Mouse (Mus musculus) heart, embryonic 12.5 days (tissue): ENCODE measurements around the gene Susd1. TPM values are rescaled to one million over a fixed set of nuclear protein-coding genes. Genes with fewer than 3 reads are reported as not detected.
A peak's percentile ranks its signal among the peaks of the same experiment; 100 is the strongest.

Experiments used
- ATAC-seq: fragments of 200-750 bp; cut with Nextera tagmentation; 2 replicates; pipeline ENCODE4 v1.8.0; 2017; ENCODE audit warnings: moderate TSS enrichment, moderate library complexity; ENCODE audit not compliant: insufficient number of reproducible peaks, low FRiP score
- H3K27ac ChIP-seq: fragments of 300-500 bp; sonication (generic); 2 replicates; pipeline ENCODE4 v1.5.1; 2016; ENCODE audit warnings: mild to moderate bottlenecking, moderate library complexity; ENCODE audit not compliant: poor library complexity, severe bottlenecking
- H3K27me3 ChIP-seq: fragments of 300-500 bp; sonication (generic); replicated peaks from 2 replicates; pipeline ENCODE4 v1.6.1; 2016; ENCODE audit warnings: mild to moderate bottlenecking, moderate library complexity
- H3K36me3 ChIP-seq: fragments of 300-500 bp; sonication (generic); 2 replicates; pipeline ENCODE4 v1.6.1; 2016; ENCODE audit warnings: mild to moderate bottlenecking, moderate library complexity
- H3K4me1 ChIP-seq: fragments of 300-500 bp; sonication (generic); replicated peaks from 2 replicates; pipeline ENCODE4 v1.6.1; 2016; ENCODE audit warnings: mild to moderate bottlenecking
- H3K4me2 ChIP-seq: fragments of 300-500 bp; sonication (generic); 2 replicates; pipeline ENCODE4 v1.6.1; 2016; ENCODE audit warnings: mild to moderate bottlenecking, moderate library complexity
- H3K4me3 ChIP-seq: fragments of 300-500 bp; sonication (generic); 2 replicates; pipeline ENCODE4 v1.5.1; 2016; ENCODE audit warnings: mild to moderate bottlenecking
- H3K9ac ChIP-seq: fragments of 300-500 bp; sonication (generic); 2 replicates; pipeline ENCODE4 v1.6.1; 2016; ENCODE audit warnings: mild to moderate bottlenecking, moderate library complexity
- H3K9me3 ChIP-seq: fragments of 300-500 bp; sonication (generic); replicated peaks from 2 replicates; pipeline ENCODE4 v1.6.1; 2016; ENCODE audit warnings: mild to moderate bottlenecking, moderate library complexity
- WGBS: fragments of 180-500 bp; shearing (Covaris S2); methylation state at CpG from one replicate; pipeline ENCODE4 v1.1.7; 2016; 5-methylcytosine and 5-hydroxymethylcytosine counted together
- polyA plus RNA-seq: library from polyadenylated mRNA; unstranded; fragments of >200 nt; fragmentation: Nextera tagmentation; extraction: Ambion mirVana; gene quantifications from 2 replicates; pipeline ENCODE4 v1.2.1, GENCODE M21; 2016

Gene Susd1
- polyA plus RNA-seq, 1 experiment from 2014 or later, result 10.0 TPM

DNA sequence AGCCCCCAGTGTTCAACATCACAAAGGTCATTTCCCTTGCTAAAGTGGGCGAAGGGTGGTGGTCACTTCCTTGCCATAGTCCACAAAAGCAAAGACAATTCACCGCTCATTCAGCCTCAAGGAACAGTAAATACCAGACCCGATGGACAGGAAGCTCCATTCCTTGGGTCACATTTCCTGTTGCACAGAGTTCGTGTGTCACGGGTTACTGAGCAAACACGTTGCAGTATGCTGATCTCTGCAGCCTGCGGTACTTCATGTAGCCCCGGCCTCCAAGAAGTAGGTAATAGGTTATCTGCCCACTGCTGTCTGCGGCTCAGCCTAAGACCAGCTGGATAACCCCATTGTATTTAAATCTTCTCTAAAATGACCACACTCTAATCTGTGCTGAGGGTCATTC lies 75.4 kb downstream of the Susd1 start:
- no peak overlapping the region for H3K4me3 ChIP-seq
- no peak overlapping the region for H3K4me2 ChIP-seq
- H3K9ac ChIP-seq, result no peak overlapping the region
- no peaks in the 10 kb centered on the region for H3K36me3 ChIP-seq
- ATAC-seq, result peak; percentile 78
- H3K9me3 ChIP-seq, result no peaks in the 10 kb centered on the region
- peak overlapping the region; percentile 27 for H3K27ac ChIP-seq
- H3K4me1 ChIP-seq, result peaks cover 26% of the 10 kb centered on the region
- no peaks in the 10 kb centered on the region for H3K27me3 ChIP-seq
- 57% methylated on average over 9 of the region's 9 CpGs for WGBS

DNA sequence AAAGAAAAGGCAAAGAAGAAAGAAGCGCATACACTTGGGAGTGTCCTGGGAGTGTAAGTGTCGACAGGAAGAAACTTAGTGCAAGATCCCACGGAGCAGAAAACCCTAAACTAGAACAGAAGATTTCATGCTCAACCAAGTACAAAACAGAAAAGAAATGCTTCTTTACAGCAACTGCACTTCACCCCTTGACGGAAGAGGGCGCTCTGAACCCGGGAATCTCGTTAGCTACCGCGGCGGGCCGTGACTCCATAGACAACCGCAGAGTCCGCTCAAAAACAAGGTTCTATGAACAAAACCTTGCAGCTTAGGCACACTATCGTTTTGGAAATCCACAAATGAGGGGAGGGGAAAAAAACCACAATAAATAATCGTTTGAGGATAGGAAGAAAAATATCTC lies 77.7 kb downstream of the Susd1 start:
- H3K4me1 ChIP-seq, result peaks cover 24% of the 10 kb centered on the region
- 4% methylated on average over 15 of the region's 15 CpGs for WGBS
- no peak overlapping the region for H3K27ac ChIP-seq
- no peak for ATAC-seq
- no peak overlapping the region for H3K9ac ChIP-seq
- H3K27me3 ChIP-seq, result no peaks in the 10 kb centered on the region
- H3K9me3 ChIP-seq, result no peaks in the 10 kb centered on the region
- H3K4me3 ChIP-seq, result no peak overlapping the region
- no peaks in the 10 kb centered on the region for H3K36me3 ChIP-seq
- no peak overlapping the region for H3K4me2 ChIP-seq

DNA sequence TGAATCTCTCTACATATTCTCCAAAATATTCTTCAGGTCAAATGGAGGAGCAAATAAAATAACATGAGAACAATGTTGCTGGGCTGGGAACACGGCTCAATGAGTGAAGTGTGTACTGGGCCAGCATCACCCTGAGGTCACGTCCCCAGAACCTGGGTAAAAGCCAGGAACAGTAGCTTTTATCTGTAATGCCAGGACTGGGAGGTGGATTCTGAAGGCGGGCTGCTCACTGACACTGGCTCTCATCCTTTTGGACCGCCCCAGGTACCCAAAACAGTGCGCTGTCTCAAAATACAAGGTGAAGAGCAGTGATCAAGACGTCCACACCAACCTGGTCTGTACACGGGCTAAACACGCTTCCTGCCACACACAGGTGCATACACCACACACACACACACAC lies 78.5 kb downstream of the Susd1 start:
- H3K4me1 ChIP-seq, result peaks cover 19% of the 10 kb centered on the region
- H3K4me2 ChIP-seq, result no peak overlapping the region
- H3K9me3 ChIP-seq, result no peaks in the 10 kb centered on the region
- no peaks in the 10 kb centered on the region for H3K36me3 ChIP-seq
- 81% methylated on average over 8 of the region's 8 CpGs for WGBS
- ATAC-seq, result no peak
- H3K4me3 ChIP-seq, result no peak overlapping the region
- H3K27me3 ChIP-seq, result no peaks in the 10 kb centered on the region
- H3K9ac ChIP-seq, result no peak overlapping the region
- H3K27ac ChIP-seq, result no peak overlapping the region

DNA sequence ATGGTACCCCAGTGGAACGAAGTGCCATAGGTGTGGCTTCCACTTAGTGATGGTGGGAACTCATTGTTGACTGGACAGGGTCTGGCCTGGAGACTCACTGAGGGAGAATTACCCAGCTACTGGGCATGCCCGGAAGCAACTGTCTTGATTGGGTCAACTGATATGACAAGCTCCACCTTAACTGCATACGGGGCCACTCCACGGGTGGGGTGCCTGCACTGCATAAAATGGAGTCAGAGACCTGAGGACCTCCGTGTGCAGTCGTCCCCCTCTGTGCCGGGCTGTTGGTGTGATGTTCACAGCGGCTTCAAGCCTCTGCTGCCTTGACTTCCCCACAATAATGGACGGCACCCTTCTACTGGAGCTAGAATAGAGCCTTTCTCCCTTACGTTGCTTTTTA lies 79.5 kb downstream of the Susd1 start:
- Histone ChIP-seq H3K4me1 (peaks cover 9% of the 10 kb centered on the region), H3K4me2 (no peak overlapping the region), H3K4me3 (no peak overlapping the region), H3K9ac (no peak overlapping the region), H3K27me3 (no peaks in the 10 kb centered on the region), H3K27ac (no peak overlapping the region), H3K9me3 (no peaks in the 10 kb centered on the region), H3K36me3 (no peaks in the 10 kb centered on the region)
- ATAC-seq, result no peak
- WGBS, result 81% methylated on average over 10 of the region's 10 CpGs

DNA sequence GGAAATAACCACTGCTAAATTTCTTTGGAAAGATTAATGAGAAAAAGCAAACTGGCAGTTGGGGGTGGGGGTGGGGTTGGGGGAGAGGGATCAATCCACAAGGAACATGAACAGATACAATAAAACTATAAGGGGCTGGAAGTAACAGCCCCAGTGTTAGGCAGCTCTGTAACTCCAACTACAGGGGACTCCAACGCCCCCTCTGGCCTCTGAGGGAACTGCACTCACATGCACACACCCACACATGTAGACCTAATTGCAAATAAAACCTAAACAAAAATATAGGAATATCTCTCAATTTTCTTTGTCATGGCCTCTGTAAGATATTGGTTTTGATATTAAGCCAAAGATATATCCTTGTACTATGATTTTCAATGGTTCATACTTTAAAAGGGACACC lies 83.0 kb downstream of the Susd1 start:
- no peak overlapping the region for H3K27ac ChIP-seq
- 39% methylated on average over 1 of the region's 1 CpGs for WGBS
- H3K9me3 ChIP-seq, result no peaks in the 10 kb centered on the region
- H3K4me1 ChIP-seq, result 0 out of 2 replicates have a peak, but pooled peaks cover under 1% of the 10 kb centered on the region
- H3K4me3 ChIP-seq, result no peak overlapping the region
- no peak overlapping the region for H3K4me2 ChIP-seq
- no peaks in the 10 kb centered on the region for H3K36me3 ChIP-seq
- no peak overlapping the region for H3K9ac ChIP-seq
- H3K27me3 ChIP-seq, result no peaks in the 10 kb centered on the region
- no peak for ATAC-seq

DNA sequence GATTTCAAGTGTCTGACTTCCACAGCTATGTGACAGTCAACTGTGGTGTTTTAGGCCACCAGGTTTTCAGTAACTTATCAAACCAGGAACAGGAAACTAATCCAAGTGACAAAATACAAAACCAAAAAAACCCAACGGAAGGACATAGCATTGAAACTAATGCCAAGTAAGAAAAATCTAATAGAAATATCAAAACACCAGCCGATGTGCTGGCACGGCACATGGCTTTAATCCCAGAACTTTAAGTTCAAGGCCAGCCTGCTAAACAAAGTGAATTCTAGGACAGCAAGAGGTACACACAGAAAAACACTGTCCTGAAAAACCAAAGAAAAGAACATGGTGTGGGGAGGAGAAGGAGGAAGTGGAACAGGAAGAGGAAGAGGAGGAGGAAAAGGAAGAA lies 83.8 kb downstream of the Susd1 start:
- Histone ChIP-seq H3K27me3 (no peaks in the 10 kb centered on the region), H3K27ac (no peak overlapping the region), H3K4me3 (no peak overlapping the region), H3K9ac (no peak overlapping the region), H3K4me1 (peaks cover 5% of the 10 kb centered on the region), H3K9me3 (no peaks in the 10 kb centered on the region), H3K36me3 (no peaks in the 10 kb centered on the region), H3K4me2 (no peak overlapping the region)
- 81% methylated on average over 3 of the region's 3 CpGs for WGBS
- ATAC-seq, result no peak

DNA sequence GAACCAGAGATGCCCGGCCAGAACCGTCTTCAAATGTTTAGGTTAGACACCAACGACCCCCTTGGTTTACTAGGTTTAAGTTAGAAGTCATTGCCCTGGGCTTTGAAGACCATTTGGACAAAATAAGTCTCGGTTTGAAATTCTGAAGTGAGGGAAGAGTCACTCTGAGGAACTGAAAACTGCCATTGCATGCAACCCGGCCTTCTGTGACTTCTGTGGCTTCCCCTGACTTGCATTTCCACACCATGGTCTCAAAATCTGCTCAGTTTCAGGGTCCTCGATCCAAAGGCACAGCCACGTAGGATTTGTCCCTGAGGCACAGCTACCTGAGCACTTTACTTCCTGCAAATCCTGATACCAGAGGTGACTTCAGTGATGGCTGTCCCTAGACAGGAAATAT lies 86.5 kb downstream of the Susd1 start:
- Histone ChIP-seq H3K27me3 (no peaks in the 10 kb centered on the region), H3K9ac (no peak overlapping the region), H3K36me3 (no peaks in the 10 kb centered on the region), H3K27ac (no peak overlapping the region), H3K4me1 (peaks cover 13% of the 10 kb centered on the region), H3K4me2 (no peak overlapping the region), H3K9me3 (no peaks in the 10 kb centered on the region), H3K4me3 (no peak overlapping the region)
- ATAC-seq, result no peak
- 77% methylated on average over 7 of the region's 7 CpGs for WGBS

DNA sequence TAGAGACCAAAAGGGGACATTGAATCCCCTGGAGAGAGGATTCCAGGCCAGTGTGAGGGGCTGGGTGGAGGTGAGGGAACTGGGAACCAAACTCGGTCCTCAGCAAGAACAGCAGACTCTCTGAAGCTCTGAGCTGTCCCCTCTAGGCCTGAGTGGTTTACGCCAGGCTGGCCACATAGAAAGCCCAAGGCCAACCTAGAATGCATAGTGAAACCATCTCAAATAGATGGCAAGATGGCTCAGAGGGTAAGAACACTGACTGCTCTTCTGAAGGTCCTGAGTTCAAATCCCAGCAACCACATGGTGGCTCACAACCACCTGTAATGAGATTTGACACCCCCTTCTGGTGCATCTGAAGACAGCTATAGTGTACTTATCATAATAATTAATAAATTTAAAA lies 88.1 kb downstream of the Susd1 start:
- Histone ChIP-seq H3K4me3 (no peak overlapping the region), H3K4me2 (no peak overlapping the region), H3K27ac (no peak overlapping the region), H3K9ac (no peak overlapping the region), H3K27me3 (no peaks in the 10 kb centered on the region), H3K4me1 (peaks cover 13% of the 10 kb centered on the region), H3K9me3 (no peaks in the 10 kb centered on the region), H3K36me3 (no peaks in the 10 kb centered on the region)
- WGBS, result 94% methylated on average over 2 of the region's 2 CpGs
- no peak for ATAC-seq

DNA sequence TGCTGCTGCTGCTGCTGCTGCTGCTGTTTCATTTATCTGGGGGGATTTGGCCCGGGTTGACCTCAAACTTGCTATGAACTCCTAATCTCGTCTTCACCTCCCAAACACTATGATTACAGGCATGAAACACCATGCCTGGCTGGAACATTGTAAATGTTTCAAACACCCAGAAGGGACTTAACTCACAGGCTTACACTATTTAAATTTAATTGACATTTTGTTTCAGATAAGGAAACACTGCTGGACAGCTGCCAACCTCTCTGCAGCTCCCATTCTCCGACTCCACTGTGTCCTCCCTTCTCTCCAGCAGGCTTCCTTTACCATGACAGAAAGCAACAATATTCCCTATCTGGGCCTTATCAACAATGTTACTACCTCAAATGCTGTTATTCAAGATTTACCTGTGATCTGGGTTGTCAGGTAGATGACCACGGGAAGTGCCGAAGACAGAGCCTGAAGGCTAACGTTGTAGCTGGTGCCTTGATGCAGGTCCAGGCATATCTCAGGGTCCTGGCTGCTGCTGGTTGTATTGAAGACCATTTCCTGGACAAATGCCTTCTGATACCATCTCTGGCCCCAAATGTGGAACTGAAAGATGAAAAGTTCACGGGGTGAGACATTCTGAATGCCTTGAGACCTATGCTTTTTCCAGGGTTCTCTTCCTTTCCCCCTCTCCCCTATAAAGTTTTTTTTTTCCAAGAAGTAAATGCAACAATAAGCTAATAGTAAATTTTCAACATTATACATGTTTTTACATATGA lies 88.8 kb downstream of the Susd1 start:
- no peaks in the 10 kb centered on the region for H3K27me3 ChIP-seq
- peak overlapping the region; percentile 20; the same call in 1 of the 2 replicates for H3K27ac ChIP-seq
- H3K9me3 ChIP-seq, result no peaks in the 10 kb centered on the region
- WGBS, result 20% methylated on average over 7 of the region's 7 CpGs
- ATAC-seq, result no peak; the same call in 1 of the 2 replicates
- no peak overlapping the region for H3K4me3 ChIP-seq
- H3K4me1 ChIP-seq, result peaks cover 13% of the 10 kb centered on the region
- H3K36me3 ChIP-seq, result no peaks in the 10 kb centered on the region
- H3K9ac ChIP-seq, result no peak overlapping the region
- H3K4me2 ChIP-seq, result no peak overlapping the region

DNA sequence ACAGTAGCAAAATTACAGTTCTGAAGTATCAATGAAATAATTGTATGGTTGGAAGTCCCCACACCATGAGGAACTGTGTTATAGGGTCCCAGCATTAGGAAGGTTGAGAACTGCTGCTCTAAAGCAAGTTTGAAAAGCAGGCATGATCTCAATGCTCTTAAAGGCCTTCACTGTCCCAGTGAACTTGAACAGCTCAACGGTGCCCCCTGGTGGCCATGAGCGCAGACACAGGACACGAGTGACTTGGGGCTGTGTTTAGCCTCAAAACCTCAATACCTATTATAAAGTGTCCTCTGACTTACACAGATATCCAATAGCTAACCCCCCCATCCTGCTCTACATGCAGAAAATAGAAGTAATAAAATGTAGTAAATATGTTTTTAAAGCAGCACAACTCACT lies 97.7 kb downstream of the Susd1 start:
- Histone ChIP-seq H3K36me3 (no peaks in the 10 kb centered on the region), H3K4me3 (no peak overlapping the region), H3K27ac (no peak overlapping the region), H3K4me1 (peaks cover 26% of the 10 kb centered on the region), H3K9ac (no peak overlapping the region), H3K4me2 (no peak overlapping the region), H3K27me3 (no peaks in the 10 kb centered on the region), H3K9me3 (no peaks in the 10 kb centered on the region)
- WGBS, result 1% methylated on average over 3 of the region's 3 CpGs
- peak; percentile 53; the same call in 1 of the 2 replicates for ATAC-seq

DNA sequence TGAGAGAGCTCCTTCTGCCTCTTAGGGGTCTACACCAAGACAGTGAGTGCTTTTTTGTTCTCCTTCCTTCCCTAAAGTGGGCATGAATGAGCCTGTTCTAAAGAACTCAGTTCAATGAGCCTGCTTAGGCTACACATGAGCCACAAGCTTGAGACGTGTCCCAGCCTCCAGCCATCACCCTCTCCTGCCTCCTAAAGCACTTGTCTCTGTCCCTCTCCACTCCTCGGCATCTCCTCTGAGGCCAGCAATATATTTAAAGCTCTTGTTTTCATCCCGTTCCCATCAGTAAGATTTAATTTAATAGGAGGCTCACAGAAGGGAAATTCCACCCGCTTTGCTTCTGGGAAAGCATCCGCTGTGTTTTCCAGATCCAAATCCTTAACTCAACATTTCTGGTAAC lies 98.4 kb downstream of the Susd1 start:
- WGBS, result 75% methylated on average over 5 of the region's 5 CpGs
- H3K9me3 ChIP-seq, result no peaks in the 10 kb centered on the region
- H3K4me1 ChIP-seq, result peaks cover 30% of the 10 kb centered on the region
- H3K4me3 ChIP-seq, result no peak overlapping the region
- no peaks in the 10 kb centered on the region for H3K36me3 ChIP-seq
- no peaks in the 10 kb centered on the region for H3K27me3 ChIP-seq
- H3K4me2 ChIP-seq, result no peak overlapping the region
- ATAC-seq, result no peak
- H3K9ac ChIP-seq, result no peak overlapping the region
- H3K27ac ChIP-seq, result no peak overlapping the region
